Mouse (Mus musculus) hindbrain, embryonic 15.5 days (tissue): ENCODE data around the gene Eral1. TPM values are rescaled to one million over a fixed set of nuclear protein-coding genes. Genes with fewer than 3 reads are reported as not detected.
A peak's percentile ranks its signal among the peaks of the same experiment; 100 is the strongest.

Experiments used
- ATAC-seq: fragments of 200-750 bp; cut with Nextera tagmentation; 2 replicates; pipeline ENCODE4 v1.8.0; 2017; ENCODE audit warnings: low read depth, moderate number of reproducible peaks, moderate TSS enrichment; ENCODE audit not compliant: low FRiP score
- H3K27ac ChIP-seq: fragments of 300-500 bp; sonication (generic); replicated peaks from 2 replicates; pipeline ENCODE4 v1.5.1; 2015; ENCODE audit warnings: mild to moderate bottlenecking, inconsistent platforms
- H3K27me3 ChIP-seq: fragments of 300-500 bp; sonication (generic); 2 replicates; pipeline ENCODE4 v1.6.1; 2015; ENCODE audit warnings: control low read depth, inconsistent platforms
- H3K36me3 ChIP-seq: fragments of 300-500 bp; sonication (generic); 2 replicates; pipeline ENCODE4 v1.6.1; 2015; ENCODE audit warnings: control low read depth, inconsistent platforms
- H3K4me1 ChIP-seq: fragments of 300-500 bp; sonication (generic); replicated peaks from 2 replicates; pipeline ENCODE4 v1.6.1; 2015; ENCODE audit warnings: control low read depth, inconsistent platforms
- H3K4me2 ChIP-seq: fragments of 300-500 bp; sonication (generic); 2 replicates; pipeline ENCODE4 v1.6.1; 2015; ENCODE audit warnings: moderate library complexity, mild to moderate bottlenecking, inconsistent platforms
- H3K4me3 ChIP-seq: fragments of 300-500 bp; sonication (generic); 2 replicates; pipeline ENCODE4 v1.5.1; 2015; ENCODE audit warnings: mild to moderate bottlenecking, inconsistent platforms
- H3K9ac ChIP-seq: fragments of 300-500 bp; sonication (generic); 2 replicates; pipeline ENCODE4 v1.6.1; 2015; ENCODE audit warnings: inconsistent platforms
- H3K9me3 ChIP-seq: fragments of 300-500 bp; sonication (generic); 2 replicates; pipeline ENCODE4 v1.6.1; 2016; ENCODE audit warnings: control low read depth, inconsistent platforms
- WGBS: fragments of 180-500 bp; shearing (Covaris S2); methylation state at CpG from one replicate; pipeline ENCODE4 v1.1.7; 2015; 5-methylcytosine and 5-hydroxymethylcytosine counted together
- microRNA counts: library from miRNA; unstranded; fragments of <30 nt; microRNA quantifications from one replicate; lab custom pipeline; 2016
- microRNA-seq: library from miRNA; unstranded; fragments of <30 nt; microRNA quantifications from one replicate; pipeline ENCODE4, GENCODE M21; 2016
- polyA plus RNA-seq: library from polyadenylated mRNA; unstranded; fragments of >200 nt; fragmentation: Nextera tagmentation; extraction: Ambion mirVana; gene quantifications from 2 replicates; pipeline ENCODE4 v1.2.1, GENCODE M21; 2015

Eral1 gene
- polyA plus RNA-seq, 1 experiment from 2014 or later, result 32.5 TPM

GRCm38 (mm10) chr11:78031389-78031788 lies 48.8 kb downstream of the Eral1 start:
- H3K9ac ChIP-seq, result peak overlapping the region; percentile 81; the same call in 1 of the 2 replicates
- H3K4me3 ChIP-seq, result peak overlapping the region; percentile 60
- ATAC-seq, result no peak

GRCm38 (mm10) chr11:78030600-78030999 lies 49.6 kb downstream of the Eral1 start:
- H3K4me3 ChIP-seq, result no peak overlapping the region
- H3K36me3 ChIP-seq, result peaks cover 40% of the 10 kb centered on the region
- H3K27ac ChIP-seq, result no peak overlapping the region
- H3K27me3 ChIP-seq, result no peaks in the 10 kb centered on the region
- no peak for ATAC-seq
- peaks cover 33% of the 10 kb centered on the region for H3K4me1 ChIP-seq
- 65% methylated on average over 2 of the region's 2 CpGs for WGBS
- H3K9ac ChIP-seq, result no peak overlapping the region
- no peaks in the 10 kb centered on the region for H3K9me3 ChIP-seq
- H3K4me2 ChIP-seq, result no peak overlapping the region

More at GRCm38 (mm10) chr11:78031389-78031788, 48.8 kb downstream of the Eral1 start:
- Histone ChIP-seq H3K27me3 (no peaks in the 10 kb centered on the region), H3K36me3 (peaks cover 36% of the 10 kb centered on the region), H3K27ac (peak overlapping the region; percentile 94), H3K4me2 (peak overlapping the region; percentile 69), H3K4me1 (peaks cover 33% of the 10 kb centered on the region), H3K9me3 (no peaks in the 10 kb centered on the region)
- WGBS, result 41% methylated on average over 6 of the region's 6 CpGs

GRCm38 (mm10) chr11:78029240-78029639 lies 50.9 kb downstream of the Eral1 start:
- Histone ChIP-seq H3K9ac (no peak overlapping the region), H3K36me3 (peaks cover 51% of the 10 kb centered on the region), H3K4me3 (no peak overlapping the region), H3K27ac (no peak overlapping the region), H3K4me2 (no peak overlapping the region), H3K27me3 (no peaks in the 10 kb centered on the region), H3K4me1 (peaks cover 26% of the 10 kb centered on the region), H3K9me3 (no peaks in the 10 kb centered on the region)
- WGBS, result 86% methylated on average over 8 of the region's 8 CpGs
- no peak for ATAC-seq

DNA sequence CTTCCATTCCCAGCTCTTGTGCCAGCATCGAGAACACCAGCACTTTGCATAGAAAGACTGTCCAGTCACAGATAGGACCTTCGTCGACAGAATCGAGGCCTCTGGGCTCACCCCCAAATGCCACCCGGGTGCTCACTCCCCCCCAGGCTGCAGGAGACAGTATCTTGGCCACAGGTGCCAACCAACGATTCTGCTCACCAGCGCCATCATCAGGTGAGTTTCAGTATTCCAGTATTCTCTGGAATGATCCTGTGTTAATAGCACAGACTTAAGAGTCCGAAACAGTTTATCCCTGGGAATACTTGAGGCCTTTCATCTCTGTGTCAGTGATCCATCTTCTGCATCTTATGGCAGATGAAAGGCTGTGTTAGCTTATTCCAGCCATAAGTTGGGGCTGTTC lies 56.6 kb downstream of the Eral1 start:
- peaks cover 72% of the 10 kb centered on the region for H3K36me3 ChIP-seq
- 78% methylated on average over 8 of the region's 8 CpGs for WGBS
- H3K9me3 ChIP-seq, result no peaks in the 10 kb centered on the region
- no peak overlapping the region for H3K4me3 ChIP-seq
- H3K4me2 ChIP-seq, result no peak overlapping the region
- no peaks in the 10 kb centered on the region for H3K4me1 ChIP-seq
- H3K27ac ChIP-seq, result no peak overlapping the region
- no peaks in the 10 kb centered on the region for H3K27me3 ChIP-seq
- no peak overlapping the region for H3K9ac ChIP-seq
- no peak for ATAC-seq

MicroRNAs within 50 kb of the gene (microRNA counts, 519-probe panel; counts per million panel counts)
- microRNA mmu-miR-144 (lab: Ali Mortazavi, UCI) (3,421 counts per million, percentile 71 among the panel's probes with 10 or more counts), microRNA mmu-miR-451 (lab: Ali Mortazavi, UCI) (3,050 counts per million, percentile 59 among the panel's probes with 10 or more counts)

Small RNA genes within 50 kb of the gene (microRNA-seq; reads per million reads assigned to microRNA genes)
- gene Mir144, result 21.1 reads per million, percentile 34 among the genes with 10 or more reads in this experiment
- gene Mir451a, result not detected
- not detected for gene Mir451b

Other genes starting within 250 kb of the Eral1 start
- gene Pipox, start 186.3 kb downstream of the Eral1 start, polyA plus RNA-seq, result 5.1 and 5.6 TPM in 2 replicates
- gene Sez6, start 149.6 kb downstream of the Eral1 start, polyA plus RNA-seq, result 123 and 151 TPM in 2 replicates
- gene Phf12, start 97.6 kb downstream of the Eral1 start, polyA plus RNA-seq, result 15.1 and 19.0 TPM in 2 replicates
- gene Dhrs13, start 48.1 kb downstream of the Eral1 start, polyA plus RNA-seq, result 48.6 and 55.6 TPM in 2 replicates
- 103 and 106 TPM in 2 replicates for gene Flot2, start 42.5 kb downstream of the Eral1 start, polyA plus RNA-seq
- gene Fam222b, start 14.3 kb upstream of the Eral1 start, polyA plus RNA-seq, result 24.0 and 33.3 TPM in 2 replicates
- 98.7 and 102 TPM in 2 replicates for gene Traf4, start 85.2 kb upstream of the Eral1 start, polyA plus RNA-seq
- gene Nek8, start 96.3 kb upstream of the Eral1 start, polyA plus RNA-seq, result 7.5 and 8.5 TPM in 2 replicates
- 12.8 and 13.2 TPM in 2 replicates for gene Tlcd1, start 96.3 kb upstream of the Eral1 start, polyA plus RNA-seq
- gene Rpl23a, start 103.2 kb upstream of the Eral1 start, polyA plus RNA-seq, result 743 and 824 TPM in 2 replicates
- gene Rab34, start 108.0 kb upstream of the Eral1 start, polyA plus RNA-seq, result 58.0 and 65.7 TPM in 2 replicates
- gene Proca1, start 113.0 kb upstream of the Eral1 start, polyA plus RNA-seq, result 3.1 and 3.2 TPM in 2 replicates
- 91.6 and 92.1 TPM in 2 replicates for gene Sdf2, start 165.4 kb upstream of the Eral1 start, polyA plus RNA-seq
- gene Supt6, start 165.6 kb upstream of the Eral1 start, polyA plus RNA-seq, result 24.8 and 27.4 TPM in 2 replicates
- 50.9 and 65.0 TPM in 2 replicates for gene 2610507B11Rik, start 181.4 kb upstream of the Eral1 start, polyA plus RNA-seq
- gene BC030499, start 210.5 kb upstream of the Eral1 start, polyA plus RNA-seq, result 0.26 and 0.32 TPM in 2 replicates
- gene Spag5, start 221.1 kb upstream of the Eral1 start, polyA plus RNA-seq, result 9.7 and 14.0 TPM in 2 replicates
- gene Aldoc, start 242.6 kb upstream of the Eral1 start, polyA plus RNA-seq, result 318 and 319 TPM in 2 replicates
- 84.6 and 92.9 TPM in 2 replicates for gene Pigs, start 248.0 kb upstream of the Eral1 start, polyA plus RNA-seq